Mouse (Mus musculus) neural tube, embryonic 11.5 days (tissue): ENCODE data around the gene Pecam1. TPM values are rescaled to one million over a fixed set of nuclear protein-coding genes. Genes with fewer than 3 reads are reported as not detected.
"Not testable (repeated sequence)": the region's sequence is repeated elsewhere in the genome, so short reads cannot be mapped to it uniquely, and the experiment has no call there.

Source experiments
- ATAC-seq: fragments of 200-750 bp; cut with Nextera tagmentation; 2 replicates; pipeline ENCODE4 v1.8.0; 2017; ENCODE audit warnings: moderate number of reproducible peaks, mild to moderate bottlenecking, moderate TSS enrichment, moderate library complexity; ENCODE audit not compliant: insufficient read depth, low FRiP score, low TSS enrichment
- DNase-seq: peaks from one replicate; pipeline ENCODE4 v3.0.0-alpha.2; 2015; ENCODE audit warnings: low spot score
- H3K27ac ChIP-seq: fragments of 300-500 bp; sonication (generic); 2 replicates; pipeline ENCODE4 v1.5.1; 2014; ENCODE audit warnings: low read depth, mild to moderate bottlenecking, low read length
- H3K27me3 ChIP-seq: fragments of 300-500 bp; sonication (generic); 2 replicates; pipeline ENCODE4 v1.6.1; 2014; ENCODE audit warnings: mild to moderate bottlenecking, low read length, mixed read lengths; ENCODE audit not compliant: control insufficient read depth, insufficient read depth
- H3K36me3 ChIP-seq: fragments of 300-500 bp; sonication (generic); 2 replicates; pipeline ENCODE4 v1.6.1; 2014; ENCODE audit warnings: mild to moderate bottlenecking, low read length, moderate library complexity, mixed read lengths; ENCODE audit not compliant: control insufficient read depth, insufficient read depth
- H3K4me1 ChIP-seq: fragments of 300-500 bp; sonication (generic); 2 replicates; pipeline ENCODE4 v1.6.1; 2014; ENCODE audit warnings: low read length, mixed read lengths; ENCODE audit not compliant: control insufficient read depth, insufficient read depth
- H3K4me2 ChIP-seq: fragments of 300-500 bp; sonication (generic); 2 replicates; pipeline ENCODE4 v1.6.1; 2014; ENCODE audit warnings: low read depth, mild to moderate bottlenecking, moderate library complexity
- H3K4me3 ChIP-seq: fragments of 300-500 bp; sonication (generic); 2 replicates; pipeline ENCODE4 v1.5.1; 2014; ENCODE audit warnings: low read depth, low read length
- H3K9ac ChIP-seq: fragments of 300-500 bp; sonication (generic); 2 replicates; pipeline ENCODE4 v1.6.1; 2014; ENCODE audit warnings: mild to moderate bottlenecking, low read length
- H3K9me3 ChIP-seq: fragments of 300-500 bp; sonication (generic); 2 replicates; pipeline ENCODE4 v1.6.1; 2016; ENCODE audit warnings: low read length; ENCODE audit not compliant: control insufficient read depth
- WGBS: fragments of 180-500 bp; shearing (Covaris S2); extraction: QIAGEN DNeasy Blood & Tissue Kit; methylation state at CpG from one replicate; pipeline ENCODE4 v1.1.7; 2014; 5-methylcytosine and 5-hydroxymethylcytosine counted together
- polyA plus RNA-seq: library from polyadenylated mRNA; unstranded; fragments of >200 nt; fragmentation: Nextera tagmentation; extraction: Ambion mirVana; gene quantifications from 2 replicates; pipeline ENCODE4 v1.2.1, GENCODE M21; 2014

The Pecam1 gene
- polyA plus RNA-seq, 1 experiment from 2014 or later, result 24.9 TPM

GRCm38 (mm10) chr11:106741232-106741631, 9.2 kb downstream of the Pecam1 start:
- DNase-seq, result peak; percentile 78

GRCm38 (mm10) chr11:106740724-106741123, 9.7 kb downstream of the Pecam1 start:
- ATAC-seq, H3K4me2 ChIP-seq, H3K9ac ChIP-seq, H3K4me3 ChIP-seq, H3K27me3 ChIP-seq, H3K36me3 ChIP-seq, H3K4me1 ChIP-seq, H3K9me3 ChIP-seq, H3K27ac ChIP-seq, DNase-seq: not testable (repeated sequence)
- 90% methylated on average over 8 of the region's 8 CpGs for WGBS

More at GRCm38 (mm10) chr11:106741232-106741631, 9.2 kb downstream of the Pecam1 start:
- Histone ChIP-seq H3K9ac (no peak overlapping the region), H3K27me3 (no peaks in the 10 kb centered on the region), H3K4me1 (peaks cover 4% of the 10 kb centered on the region), H3K36me3 (no peaks in the 10 kb centered on the region), H3K27ac (no peak overlapping the region), H3K9me3 (no peaks in the 10 kb centered on the region), H3K4me2 (no peak overlapping the region), H3K4me3 (no peak overlapping the region)
- WGBS, result 48% methylated on average over 6 of the region's 6 CpGs
- no peak; the same call in 1 of the 2 replicates for ATAC-seq

- DNase-seq, result no peak
- no peak overlapping the region for H3K4me3 ChIP-seq
- H3K4me2 ChIP-seq, result no peak overlapping the region
- no peaks in the 10 kb centered on the region for H3K36me3 ChIP-seq
- H3K27me3 ChIP-seq, result no peaks in the 10 kb centered on the region
- no peak for ATAC-seq
- WGBS, result 88% methylated on average over 2 of the region's 2 CpGs
- H3K9me3 ChIP-seq, result no peaks in the 10 kb centered on the region
- H3K27ac ChIP-seq, result no peak overlapping the region
- peaks cover 4% of the 10 kb centered on the region for H3K4me1 ChIP-seq
- H3K9ac ChIP-seq, result no peak overlapping the region
Measured at GRCm38 (mm10) chr11:106739116-106739515, 11.3 kb downstream of the Pecam1 start.

DNA sequence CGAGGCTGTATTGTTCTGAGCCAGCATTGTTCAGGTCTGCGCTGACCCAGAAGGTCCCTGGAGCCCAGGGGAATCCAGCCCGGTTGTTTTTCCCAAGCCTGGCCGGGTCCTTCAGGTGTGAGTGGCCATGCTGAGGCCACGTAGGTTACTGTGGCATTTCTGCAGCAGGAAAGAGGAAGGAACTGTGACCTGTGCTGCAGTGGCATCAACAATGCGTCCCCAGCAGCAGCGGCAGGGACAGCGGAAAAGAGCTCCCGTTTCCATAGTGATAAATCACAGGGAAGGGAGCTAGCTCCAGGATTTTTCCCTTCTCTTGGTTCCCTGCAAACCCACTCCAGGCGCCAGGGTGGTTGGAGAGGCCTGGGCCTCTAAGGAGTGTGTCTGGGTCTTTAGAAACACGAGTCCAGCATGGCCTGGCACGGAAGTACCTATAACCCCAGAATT, 13.2 kb downstream of the Pecam1 start:
- DNase-seq (peak; percentile 42), ATAC-seq (no peak)
- H3K9ac ChIP-seq, result peak overlapping the region; percentile 45
- no peaks in the 10 kb centered on the region for H3K36me3 ChIP-seq
- H3K27me3 ChIP-seq, result no peaks in the 10 kb centered on the region
- WGBS, result 17% methylated on average over 12 of the region's 12 CpGs
- peaks cover 4% of the 10 kb centered on the region for H3K4me1 ChIP-seq
- H3K4me3 ChIP-seq, result no peak overlapping the region
- H3K4me2 ChIP-seq, result no peak overlapping the region
- H3K9me3 ChIP-seq, result no peaks in the 10 kb centered on the region
- 0 out of 2 replicates have a peak overlapping the region, but pooled peaks have one; percentile 44 for H3K27ac ChIP-seq

DNA sequence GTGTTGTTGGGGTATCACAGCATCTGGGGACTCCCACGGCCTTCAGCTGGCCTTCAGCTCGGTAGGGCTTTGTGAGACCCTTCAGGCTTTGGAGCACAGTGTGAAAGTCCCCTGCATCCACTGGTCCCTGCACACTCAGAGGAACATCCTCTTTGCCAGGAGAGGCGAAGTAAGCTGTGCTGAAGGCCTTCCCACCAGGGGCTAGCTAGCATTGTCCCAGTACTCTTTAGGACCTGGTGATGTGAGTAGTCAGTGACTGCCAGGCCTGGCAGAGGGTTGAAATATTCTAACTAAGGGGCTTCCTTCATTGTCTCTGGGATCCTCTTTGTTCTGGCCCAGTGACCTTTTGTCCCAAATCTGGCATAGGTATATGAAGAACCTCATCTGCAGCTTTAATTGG, 13.8 kb downstream of the Pecam1 start:
- Histone ChIP-seq H3K4me3 (no peak overlapping the region), H3K27ac (no peak overlapping the region), H3K27me3 (no peaks in the 10 kb centered on the region), H3K36me3 (no peaks in the 10 kb centered on the region), H3K9ac (peak overlapping the region; percentile 26; the same call in 1 of the 2 replicates), H3K4me2 (no peak overlapping the region), H3K4me1 (peaks cover 4% of the 10 kb centered on the region), H3K9me3 (no peaks in the 10 kb centered on the region)
- WGBS, result 59% methylated on average over 3 of the region's 3 CpGs
- ATAC-seq, result no peak
- DNase-seq, result no peak

- Histone ChIP-seq H3K4me3 (no peak overlapping the region), H3K27ac (no peak overlapping the region), H3K27me3 (no peaks in the 10 kb centered on the region), H3K36me3 (no peaks in the 10 kb centered on the region), H3K9me3 (no peaks in the 10 kb centered on the region), H3K9ac (no peak overlapping the region), H3K4me1 (no peaks in the 10 kb centered on the region), H3K4me2 (no peak overlapping the region)
- 81% methylated on average over 4 of the region's 4 CpGs for WGBS
- ATAC-seq (no peak), DNase-seq (no peak)
Measured at GRCm38 (mm10) chr11:106730714-106731113, 19.7 kb downstream of the Pecam1 start.

DNA sequence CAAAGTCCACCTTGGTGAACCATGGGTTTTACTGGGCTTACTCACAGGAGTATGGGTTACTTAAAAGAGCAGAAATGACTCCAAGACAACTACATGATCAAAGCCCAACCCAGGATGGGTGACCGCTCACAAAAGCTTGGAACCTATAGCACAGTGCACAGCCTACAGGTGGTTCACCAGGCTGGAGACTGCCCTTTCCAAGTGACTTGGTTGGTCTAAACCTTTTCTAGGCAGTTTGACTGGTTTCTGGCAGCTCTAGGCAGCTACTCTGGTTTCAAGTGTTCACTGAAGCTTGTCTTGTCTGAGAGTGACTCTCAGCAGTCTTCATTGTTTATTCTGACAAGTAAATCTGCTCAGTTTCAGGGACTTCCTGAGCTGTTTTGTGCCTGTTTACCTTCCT, 20.8 kb downstream of the Pecam1 start:
- Histone ChIP-seq H3K4me2 (no peak overlapping the region), H3K9ac (no peak overlapping the region), H3K4me1 (no peaks in the 10 kb centered on the region), H3K27me3 (no peaks in the 10 kb centered on the region), H3K36me3 (no peaks in the 10 kb centered on the region), H3K27ac (no peak overlapping the region), H3K4me3 (no peak overlapping the region), H3K9me3 (no peaks in the 10 kb centered on the region)
- DNase-seq, result no peak
- 88% methylated on average over 1 of the region's 1 CpGs for WGBS
- ATAC-seq, result no peak

DNA sequence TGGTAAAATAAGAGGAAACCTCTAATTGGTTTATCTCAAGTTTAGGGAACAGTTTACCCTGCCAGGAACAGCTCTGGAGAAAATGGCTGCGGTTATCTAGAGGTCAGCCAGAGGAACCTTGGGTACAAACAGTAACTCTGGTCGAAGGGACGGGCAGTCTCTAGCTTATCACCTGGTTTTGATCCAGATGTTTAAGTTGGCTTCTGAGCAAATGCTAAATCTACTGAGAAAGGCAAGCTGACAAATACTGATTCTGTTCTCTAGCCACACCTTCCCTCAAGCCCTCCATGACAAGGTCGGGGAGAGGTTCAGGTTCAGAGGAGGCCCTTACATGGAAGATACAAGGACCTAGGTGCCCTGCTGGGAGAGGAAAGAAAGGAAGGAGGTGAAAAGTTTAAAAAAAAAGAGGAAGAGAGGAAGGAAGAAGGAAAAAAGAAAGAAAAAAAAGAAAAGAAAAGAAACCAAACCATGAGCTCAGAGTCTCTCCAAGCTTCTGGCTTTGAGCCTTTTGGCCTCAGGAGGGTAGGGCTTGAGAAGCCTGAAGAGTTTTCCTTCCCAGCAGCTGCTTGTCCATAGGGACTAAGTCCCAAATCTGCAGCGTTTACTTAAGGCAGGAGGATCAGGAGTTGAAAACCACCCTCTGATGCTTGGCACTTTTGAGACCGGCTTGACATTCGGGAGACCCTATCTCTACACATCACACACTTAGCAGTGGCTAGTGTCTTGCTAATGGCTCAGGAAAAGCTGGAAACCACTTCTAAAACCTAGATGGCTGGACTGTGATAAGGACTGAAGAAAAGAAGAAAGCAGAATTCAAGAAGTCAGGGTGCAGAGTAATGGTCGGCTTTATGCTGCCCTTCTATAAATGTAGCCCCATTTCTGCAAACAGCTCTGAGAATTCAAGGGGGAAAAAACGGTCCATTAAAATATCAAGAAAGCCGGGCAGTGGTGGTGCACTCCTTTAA, 21.7 kb downstream of the Pecam1 start:
- Histone ChIP-seq H3K27me3 (no peaks in the 10 kb centered on the region), H3K27ac (no peak overlapping the region), H3K4me3 (no peak overlapping the region), H3K36me3 (no peaks in the 10 kb centered on the region), H3K9ac (no peak overlapping the region), H3K4me2 (no peak overlapping the region), H3K9me3 (no peaks in the 10 kb centered on the region), H3K4me1 (no peaks in the 10 kb centered on the region)
- ATAC-seq (no peak), DNase-seq (no peak)
- 83% methylated on average over 10 of the region's 10 CpGs for WGBS

- Histone ChIP-seq H3K27me3 (no peaks in the 10 kb centered on the region), H3K27ac (no peak overlapping the region), H3K4me3 (no peak overlapping the region), H3K4me2 (no peak overlapping the region), H3K36me3 (no peaks in the 10 kb centered on the region), H3K4me1 (no peaks in the 10 kb centered on the region), H3K9me3 (no peaks in the 10 kb centered on the region), H3K9ac (no peak overlapping the region)
- no peak for DNase-seq
- 41% methylated on average over 5 of the region's 5 CpGs for WGBS
- no peak for ATAC-seq
Measured at GRCm38 (mm10) chr11:106727967-106728366, 22.5 kb downstream of the Pecam1 start.
